Mouse (Mus musculus): ENCODE data around the gene Cnga2. TPM values are rescaled to one million over a fixed set of nuclear protein-coding genes. Genes with fewer than 3 reads are reported as not detected.

The Cnga2 gene
- polyA plus RNA-seq (2017; shearing (Covaris generic)), result not detected

DNA sequence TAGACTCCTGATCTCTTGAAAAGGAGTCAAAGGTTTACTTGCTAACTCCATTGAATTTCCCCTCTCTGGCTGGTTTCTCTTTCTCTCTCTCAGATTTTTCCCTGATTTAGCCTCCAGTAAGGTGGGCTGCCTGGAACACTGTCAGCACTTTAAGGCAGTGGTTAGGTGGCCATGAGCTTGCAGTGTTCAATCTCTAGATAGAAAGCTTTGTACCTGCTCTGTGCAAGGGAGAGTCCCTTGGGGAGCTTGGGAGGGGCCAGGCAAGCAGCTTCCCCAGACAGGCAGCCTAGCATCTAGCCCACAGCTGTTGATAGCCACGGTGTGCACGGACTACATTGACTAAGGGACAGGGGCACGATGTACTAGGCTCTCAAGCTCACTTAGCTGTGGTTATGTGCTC is at the start of gene Cnga2:
Gene Cnga2, plus strand, starts transcription at position 301 of the 400 bp plus-strand sequence.

DNA sequence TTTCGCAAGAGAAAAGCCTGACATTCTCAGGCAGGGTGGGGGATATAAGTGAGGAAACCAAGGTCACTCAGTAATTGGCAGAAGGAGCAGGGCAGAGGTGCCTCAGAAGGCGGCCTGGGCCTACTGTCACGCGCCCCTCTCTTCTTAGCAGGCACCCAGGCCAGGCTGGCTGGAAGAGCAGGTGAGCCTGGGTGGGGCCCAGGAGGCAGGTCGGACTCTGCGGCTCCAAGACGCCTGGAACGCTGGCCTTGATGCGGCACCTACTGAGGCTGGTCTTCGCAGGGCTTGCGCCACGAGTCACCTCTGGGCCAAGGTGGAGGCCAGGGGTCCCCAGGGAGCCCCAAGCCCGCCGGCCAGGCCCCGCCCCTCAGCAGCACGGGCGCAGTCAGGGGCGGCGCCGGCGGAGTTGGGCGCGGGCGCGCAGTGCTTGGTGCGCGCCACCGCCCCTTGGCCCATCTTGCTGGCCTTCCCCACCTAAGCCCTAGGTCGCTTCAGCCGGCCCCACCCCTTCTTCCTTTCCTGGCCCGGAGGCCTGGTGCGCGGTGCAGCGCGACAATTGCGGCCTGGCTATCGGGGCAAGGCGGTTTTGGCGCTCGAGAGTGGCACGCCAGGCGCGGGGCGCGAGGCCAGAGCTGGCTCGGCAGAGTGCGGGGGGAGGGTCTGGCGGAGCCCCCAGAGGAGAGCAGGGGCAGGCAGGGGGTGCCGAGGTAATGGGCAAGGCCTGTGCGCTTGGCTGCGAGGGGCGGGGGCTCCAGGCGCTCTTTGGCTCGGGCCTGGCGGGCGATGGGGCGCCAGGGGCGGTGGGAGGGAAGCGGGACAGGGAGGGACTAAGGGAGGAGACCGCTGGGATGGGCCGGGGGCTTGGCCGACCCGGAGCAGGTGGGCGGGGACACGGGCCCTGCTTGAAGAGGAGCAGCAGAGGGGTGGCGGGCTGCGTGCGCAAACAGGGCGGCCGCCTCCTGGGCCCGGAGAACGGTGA is 29.3 kb upstream of the Cnga2 start, which contains the start of gene Prrg3:
Gene Prrg3, plus strand, starts transcription at position 552 of the 979 bp plus-strand sequence.

DNA sequence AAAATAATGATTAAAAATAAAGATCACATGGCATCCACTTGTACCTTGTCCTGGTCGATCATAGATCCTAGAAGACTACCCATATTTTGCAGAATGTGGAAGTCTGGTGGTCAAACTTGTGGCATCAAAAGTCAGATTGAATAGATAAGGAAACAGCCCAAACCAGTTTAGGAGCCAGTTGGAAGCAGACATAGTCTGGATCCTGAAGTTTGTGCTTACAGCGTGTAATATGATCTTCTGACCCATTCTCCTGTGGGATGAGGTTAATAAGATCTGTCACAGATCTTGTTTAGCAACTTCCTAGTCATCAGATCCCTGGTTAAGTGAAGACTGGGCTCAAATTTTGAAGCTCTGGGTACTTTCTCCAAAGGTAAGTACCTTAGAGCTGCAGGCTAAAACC is 19.0 kb upstream of the Cnga2 start, which contains the start of gene Fate1:
Gene Fate1, plus strand, starts transcription at position 301 of the 400 bp plus-strand sequence.

Other genes starting within 250 kb of the Cnga2 start
- 10 to 100 TPM; 23.7 to 26.2 TPM for gene Vma21, start 175.9 kb upstream of the Cnga2 start, polyA plus RNA-seq (2017; shearing (Covaris generic))
- under 1 TPM; 0.13 to 0.96 TPM for gene Gm1141, start 70.8 kb upstream of the Cnga2 start, polyA plus RNA-seq (2017; shearing (Covaris generic))
- under 1 TPM; 0.04 to 0.49 TPM for gene Prrg3, start 29.2 kb upstream of the Cnga2 start, polyA plus RNA-seq (2017; shearing (Covaris generic))
- not detected for gene Fate1, start 18.9 kb upstream of the Cnga2 start, polyA plus RNA-seq (2017; shearing (Covaris generic))
- gene Magea4, start 230.2 kb downstream of the Cnga2 start, polyA plus RNA-seq (2017; shearing (Covaris generic)), result not detected